Mouse (Mus musculus) thymus, adult 18-20 months (tissue): ENCODE data around the gene Lrrc57.
"Not testable (repeated sequence)": the region's sequence is repeated elsewhere in the genome, so short reads cannot be mapped to it uniquely, and the experiment has no call there.

Source experiments
- DNase-seq, 2 experiments: peaks; one replicate each; pipeline ENCODE4 v3.0.0; 2022; ENCODE audit warnings: mixed read lengths in 2 of 2

The Lrrc57 gene

DNA sequence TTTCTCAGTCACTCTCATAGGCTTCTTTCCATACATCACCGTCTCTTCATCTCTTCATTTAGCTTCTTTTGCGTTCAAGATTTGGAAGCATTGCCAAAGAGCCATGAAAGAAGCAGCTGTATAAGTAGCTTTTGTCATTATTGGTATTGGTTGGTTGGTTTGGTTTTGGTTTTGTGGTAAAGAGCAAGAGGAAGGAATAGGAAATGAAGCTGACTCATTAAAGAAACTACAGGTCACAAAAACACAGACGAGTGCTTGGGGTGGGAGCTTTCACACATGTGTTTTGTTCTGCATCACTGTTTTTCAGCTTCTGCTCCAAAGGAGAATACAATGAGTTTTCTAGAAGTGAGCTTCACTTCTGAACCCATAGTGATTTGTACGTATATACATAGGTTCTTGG lies 9.8 kb downstream of the Lrrc57 start:
- DNase-seq: no peak

DNA sequence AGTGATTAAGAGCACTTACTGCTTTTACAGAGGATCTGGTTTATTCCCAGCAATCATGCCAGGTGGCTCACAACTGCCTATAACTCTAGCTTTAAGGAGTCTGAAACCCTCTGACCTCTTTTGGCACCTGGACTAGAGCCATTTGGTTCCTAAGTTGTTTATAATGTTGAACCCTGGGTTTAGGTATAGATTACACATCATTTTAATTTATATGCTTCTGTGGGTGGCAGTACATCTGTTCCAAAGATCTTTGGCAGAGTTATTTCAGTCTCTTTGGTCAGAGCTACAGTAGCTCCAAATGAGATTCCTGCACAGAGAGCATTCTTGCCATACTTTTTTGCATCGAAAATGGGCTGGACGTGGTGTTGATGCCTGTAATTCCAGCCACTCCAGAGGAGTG lies 11.6 kb downstream of the Lrrc57 start:
- no peak for DNase-seq

DNA sequence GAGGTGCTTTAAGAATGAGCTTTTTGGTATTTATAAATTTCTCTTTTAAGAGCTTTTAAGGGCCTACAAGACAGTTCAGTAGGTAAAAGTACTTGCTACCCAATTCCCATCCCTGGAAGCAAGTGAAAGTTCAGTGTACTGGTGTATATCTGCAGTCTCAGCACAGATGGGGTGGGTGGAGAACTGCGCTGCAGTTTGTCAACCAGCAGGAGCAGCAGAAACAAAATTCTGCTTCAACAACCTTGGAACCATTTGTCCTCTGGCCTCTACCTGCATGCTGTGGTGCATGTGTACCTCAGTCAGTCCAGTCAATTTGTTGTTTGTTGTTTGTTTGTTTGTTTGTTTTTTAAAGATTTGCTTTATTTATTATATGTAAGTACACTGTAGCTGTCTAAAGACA lies 17.1 kb downstream of the Lrrc57 start:
- no peak for DNase-seq

DNA sequence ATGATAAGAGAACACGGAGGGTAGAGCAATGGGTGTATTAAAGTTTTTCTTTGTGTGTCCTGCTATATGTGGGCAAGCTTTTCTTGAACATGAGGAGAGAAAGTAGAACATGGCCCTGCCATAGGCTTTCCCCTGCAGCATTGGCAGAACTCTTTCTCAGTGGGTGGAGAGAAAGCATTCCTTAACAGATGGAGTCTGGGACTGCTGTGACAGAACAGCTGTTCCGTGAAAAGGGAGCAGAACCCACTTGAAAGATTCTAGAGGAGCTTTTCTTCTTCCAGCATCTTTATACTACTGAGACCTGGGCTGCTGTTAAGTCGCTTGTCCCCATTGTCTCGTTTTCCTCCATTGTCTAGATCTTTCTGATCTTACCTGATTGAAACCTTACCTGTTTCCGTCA lies 19.6 kb downstream of the Lrrc57 start:
- no peak for DNase-seq

DNA sequence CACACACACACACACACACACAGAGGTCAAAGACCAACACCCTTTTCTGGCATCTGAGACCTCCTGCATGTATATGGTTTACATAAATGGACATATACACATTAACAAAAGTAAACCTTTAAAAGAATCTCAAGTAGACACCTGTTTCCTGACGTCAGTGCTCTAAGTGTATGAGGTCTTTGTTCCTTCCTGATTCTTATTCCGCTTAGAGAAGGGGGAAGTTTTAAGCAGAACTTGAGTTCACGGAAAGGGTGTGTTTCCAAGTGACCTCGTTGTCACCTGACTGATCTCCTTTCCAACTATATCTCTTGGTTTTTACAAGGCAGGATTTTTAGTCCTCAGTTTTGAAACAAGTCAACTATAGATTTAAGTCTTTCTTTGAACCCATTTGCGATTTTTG lies 31.0 kb downstream of the Lrrc57 start:
- DNase-seq: no peak

DNA sequence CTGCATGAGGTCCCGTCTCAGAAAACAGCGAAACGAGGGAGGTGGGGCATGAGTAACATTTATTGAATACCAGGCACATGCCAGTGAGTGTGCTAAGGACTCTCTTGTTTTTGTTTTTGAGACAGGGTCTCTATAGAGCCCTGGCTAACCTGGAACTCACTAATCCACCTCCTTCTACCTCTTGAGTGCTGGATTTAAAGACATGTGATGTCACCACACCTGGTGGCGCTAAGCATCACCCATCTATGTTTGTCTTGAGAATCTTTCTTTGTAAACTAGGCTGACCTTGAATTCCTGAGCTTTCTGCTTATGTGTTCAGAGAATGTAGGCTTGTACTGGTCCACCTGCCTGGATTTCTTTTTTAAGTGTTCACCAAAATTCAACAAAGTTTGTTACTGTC lies 31.5 kb downstream of the Lrrc57 start:
- DNase-seq: no peak

DNA sequence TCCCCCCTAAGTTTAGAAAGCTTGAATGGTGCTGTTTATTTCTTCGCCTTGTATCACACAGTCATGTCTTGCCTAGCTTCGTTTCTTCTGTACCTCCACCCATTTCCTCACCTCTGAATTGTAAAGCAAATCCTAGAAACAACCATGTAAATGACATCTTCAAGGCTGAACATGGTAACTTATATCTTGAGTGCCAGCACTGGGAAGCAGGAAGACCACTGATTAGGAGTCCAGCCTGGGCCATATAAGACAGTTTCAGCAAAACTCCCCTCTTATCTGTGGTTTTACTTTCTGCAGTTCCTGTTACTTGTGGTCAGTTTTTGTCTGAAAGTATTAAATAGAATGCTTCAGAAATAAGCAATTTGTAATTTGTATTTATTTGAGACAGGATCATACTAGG lies 33.3 kb downstream of the Lrrc57 start:
- no peak for DNase-seq

DNA sequence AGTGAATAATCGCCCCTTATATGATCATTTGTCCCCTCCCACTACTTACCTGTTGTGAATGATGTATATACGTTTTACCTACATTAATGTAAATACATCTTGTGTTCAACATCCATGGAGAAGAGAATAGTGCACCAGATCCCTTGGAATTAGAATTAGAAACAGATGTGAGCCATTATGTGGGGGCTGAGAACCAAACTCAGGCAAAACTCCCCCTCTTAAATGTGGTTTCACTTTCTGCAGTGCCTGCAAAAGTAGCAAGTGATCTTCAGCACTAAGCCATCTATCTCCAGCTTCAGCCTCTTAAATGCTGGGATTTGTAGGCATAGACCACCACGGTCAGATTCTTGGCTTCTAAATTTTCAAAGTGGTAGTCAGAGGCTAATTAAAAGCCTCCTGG lies 34.2 kb downstream of the Lrrc57 start:
- DNase-seq: no peak

DNA sequence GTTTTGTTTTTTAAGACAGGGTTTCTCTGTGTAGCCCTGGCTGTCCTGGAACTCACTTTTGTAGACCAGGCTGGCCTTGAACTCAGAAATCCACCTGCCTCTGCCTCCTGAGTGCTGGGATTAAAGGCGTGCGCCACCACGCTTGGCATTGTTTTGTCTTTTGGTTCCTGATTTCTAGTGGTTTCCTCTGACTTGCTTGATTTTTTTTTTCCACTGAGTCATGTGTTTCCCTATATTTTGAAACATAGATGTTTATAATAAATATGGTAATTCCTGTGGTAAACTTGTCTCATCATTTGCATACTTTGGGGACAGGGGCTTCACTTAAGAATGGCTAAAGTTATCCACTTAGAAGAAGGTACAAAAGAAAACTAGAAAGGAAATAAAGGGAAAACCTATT lies 37.2 kb downstream of the Lrrc57 start:
- not testable (repeated sequence) for DNase-seq

DNA sequence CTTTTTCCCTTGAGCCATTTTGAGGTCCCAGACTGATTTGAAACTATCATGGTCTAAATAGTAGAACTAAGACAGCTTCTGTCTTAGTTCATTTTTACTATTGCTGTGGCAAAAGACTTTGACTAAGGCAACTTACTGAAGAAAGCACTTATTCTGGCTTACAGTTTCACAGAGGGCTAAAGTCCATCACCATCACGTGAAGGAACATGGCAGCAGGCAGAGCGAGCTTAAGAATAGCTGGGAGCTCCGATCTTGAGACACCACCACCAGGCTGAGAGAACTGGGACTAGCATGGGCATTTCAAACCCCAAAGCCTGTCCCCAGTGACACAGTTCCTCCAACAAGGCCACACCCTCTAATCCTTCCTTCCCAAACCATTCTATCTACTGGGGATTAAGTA lies 38.2 kb downstream of the Lrrc57 start:
- DNase-seq: no peak

DNA sequence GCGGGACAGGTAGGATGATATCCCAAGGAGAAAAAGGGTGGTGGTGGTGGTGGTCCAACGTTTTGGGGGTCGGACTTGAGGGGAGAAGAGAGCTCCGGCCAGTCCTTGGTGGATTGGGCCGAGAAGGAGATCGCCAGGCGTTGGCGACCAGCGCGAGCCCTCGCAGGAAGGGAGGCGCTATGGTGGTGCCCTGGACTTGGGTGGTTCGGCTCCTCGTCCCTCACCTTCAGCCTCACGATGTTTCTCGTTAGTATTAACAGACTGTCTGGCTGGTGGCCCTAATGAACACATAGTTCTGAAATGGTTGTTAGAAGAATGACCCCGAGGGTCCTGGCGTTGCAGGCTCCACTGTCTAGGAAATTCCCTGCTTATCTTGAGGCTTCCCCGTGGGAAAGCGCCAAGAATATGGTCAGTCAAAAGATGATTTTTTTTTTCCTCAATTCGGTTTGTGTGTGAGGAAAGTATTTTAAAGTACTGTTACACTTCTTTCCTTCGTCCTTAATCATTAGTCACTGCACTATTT lies 41.5 kb downstream of the Lrrc57 start:
- no peak for DNase-seq

DNA sequence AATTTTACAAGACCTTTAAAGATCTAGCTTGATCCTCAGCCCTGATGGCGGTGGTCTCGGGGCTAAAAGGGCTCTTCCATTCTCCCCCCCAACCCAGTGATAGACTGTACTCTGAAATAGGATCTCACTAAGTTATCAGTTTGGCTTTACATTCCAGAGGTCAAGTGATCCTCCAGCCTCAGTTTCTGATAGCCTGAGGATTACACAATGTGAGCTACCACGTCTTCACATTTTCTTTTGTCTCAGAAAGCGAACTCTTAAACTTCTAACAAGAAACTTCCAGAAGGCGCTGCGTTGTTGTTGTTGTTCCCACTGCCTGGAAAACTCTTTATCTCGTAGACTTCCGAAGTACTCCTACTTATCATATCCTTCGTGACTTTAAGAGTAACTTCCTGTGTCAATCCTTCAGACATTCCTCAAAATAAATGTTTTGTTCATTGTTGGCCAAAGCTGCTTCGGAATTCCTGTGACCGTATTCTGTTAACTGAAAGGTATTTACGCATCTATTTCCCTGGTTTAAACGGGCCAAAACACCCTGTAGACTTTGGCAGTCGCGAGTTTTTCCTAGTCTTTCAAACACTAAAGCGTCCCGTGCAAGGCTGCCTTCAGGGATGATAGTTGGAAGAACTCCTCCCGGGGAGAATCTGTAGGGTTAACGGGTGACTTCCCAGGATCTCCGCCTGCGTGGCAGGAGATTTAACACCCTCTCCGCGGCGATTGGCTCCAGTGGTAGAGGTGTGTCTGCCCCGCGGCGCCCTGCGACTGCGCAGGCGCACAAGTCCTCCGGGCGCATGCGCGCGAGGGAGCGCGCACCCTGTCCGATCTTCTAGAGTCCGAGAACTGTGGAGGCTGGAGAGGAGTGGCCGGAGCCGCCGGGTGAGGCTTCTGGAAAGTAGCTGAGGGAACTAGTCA lies 42.2 kb downstream of the Lrrc57 start, which contains the start of gene Snap23:
Gene Snap23 (plus strand): TSS at position 786 of the 912 bp plus-strand sequence.
- DNase-seq: peak; percentile 88 to 89

DNA sequence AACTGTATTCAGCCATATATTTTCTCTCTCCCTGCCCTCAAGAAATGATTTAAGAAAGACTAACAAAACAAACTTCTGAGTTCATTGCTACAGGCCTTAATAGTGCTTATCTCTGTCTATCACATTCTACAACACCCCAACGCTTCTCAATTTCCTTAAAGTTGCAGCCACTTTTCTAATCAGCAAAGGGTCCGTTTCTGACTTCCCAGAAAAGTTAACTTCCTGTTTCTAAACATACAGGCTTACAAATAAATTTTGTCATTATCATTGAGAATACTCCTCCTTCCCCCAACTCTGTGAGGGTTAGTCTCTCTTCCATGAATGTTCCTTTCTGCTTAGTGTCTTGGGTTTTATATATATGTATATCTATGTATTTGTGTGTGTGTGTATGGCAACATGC lies 44.0 kb downstream of the Lrrc57 start:
- DNase-seq: no peak

DNA sequence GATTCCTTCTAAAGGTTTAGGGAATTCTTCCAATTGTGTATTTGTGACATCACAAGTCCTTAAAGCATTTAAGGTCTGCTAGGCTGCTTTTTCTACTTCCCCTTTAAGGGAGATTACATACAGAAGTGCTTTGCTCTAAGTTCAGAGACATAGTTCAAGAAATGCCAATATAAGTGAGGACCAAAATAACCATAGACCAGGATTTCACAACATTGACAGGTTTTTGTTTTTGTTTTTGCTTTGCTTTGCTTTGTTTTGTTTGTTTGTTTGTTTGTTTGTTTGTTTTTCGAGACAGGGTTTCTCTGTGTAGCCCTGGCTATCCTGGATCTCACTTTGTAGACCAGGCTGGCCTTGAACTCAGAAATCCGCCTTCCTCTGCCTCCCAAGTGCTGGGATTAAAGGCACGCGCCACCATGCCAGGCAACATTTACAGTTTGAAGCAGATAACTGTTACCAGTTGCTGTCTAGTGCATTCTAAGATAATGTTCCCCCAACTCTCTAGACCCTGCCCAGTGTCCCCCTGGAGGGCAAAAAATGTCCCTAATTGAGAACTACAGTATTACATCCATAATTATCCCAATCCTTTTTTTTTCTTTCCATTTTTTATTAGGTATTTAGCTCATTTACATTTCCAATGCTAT lies 44.7 kb downstream of the Lrrc57 start:
- not testable (repeated sequence) for DNase-seq

DNA sequence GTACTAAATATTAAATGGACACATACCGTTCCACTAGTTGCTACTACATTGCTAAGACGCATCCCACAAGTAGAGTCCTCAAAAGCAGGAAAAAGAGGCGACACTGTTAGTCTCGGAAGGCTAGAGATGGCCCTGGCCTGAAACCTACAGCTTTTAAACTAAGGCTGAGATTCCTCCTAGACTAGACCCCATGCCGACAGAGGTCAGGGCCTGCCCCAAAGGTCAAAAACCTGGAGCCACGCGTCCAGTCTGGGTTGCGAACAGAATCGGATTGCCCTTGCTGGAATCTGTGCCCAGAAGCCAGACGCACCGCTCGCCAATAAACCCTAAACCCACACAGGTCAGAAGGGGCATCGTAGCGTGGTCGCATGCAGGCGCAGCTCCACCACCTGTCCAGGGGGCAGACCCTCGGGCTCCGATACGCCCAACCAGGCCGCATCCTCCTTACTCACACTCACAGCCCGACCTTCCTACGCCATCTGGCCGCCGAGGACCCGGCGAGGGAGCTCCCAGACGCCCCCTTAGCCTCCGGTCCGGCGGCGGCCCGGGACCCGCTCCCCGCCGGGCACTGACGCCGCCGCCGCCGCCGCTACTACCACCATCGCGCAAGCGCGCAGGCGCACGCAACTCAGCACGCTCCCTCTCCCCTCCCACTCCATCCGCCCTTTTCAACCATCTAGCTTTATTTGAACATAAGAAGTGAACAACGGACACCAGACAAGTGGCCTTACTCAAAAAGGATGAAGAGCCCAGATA lies 45.9 kb downstream of the Lrrc57 start, which contains the start of gene Zfp106:
Gene Zfp106 (minus strand): TSS at position 609 of the 756 bp plus-strand sequence.
- DNase-seq: peak; percentile 77 to 85

DNA sequence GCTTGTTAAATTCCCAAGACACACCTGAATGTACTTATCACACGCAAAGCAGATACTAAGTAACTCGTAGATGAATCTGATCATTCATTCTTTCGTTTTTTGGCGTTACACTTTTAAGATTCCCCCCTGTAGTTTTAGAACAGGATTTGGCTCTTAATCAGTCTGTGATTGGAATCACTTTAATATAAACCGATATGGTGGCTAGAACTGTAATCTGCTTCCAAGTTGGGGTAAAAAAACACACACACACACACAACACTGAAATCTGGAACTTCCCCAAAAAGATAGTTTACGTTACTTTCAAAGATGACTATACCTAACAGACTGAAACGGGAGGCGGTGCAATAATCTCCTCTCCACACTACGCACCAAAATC lies 46.5 kb downstream of the Lrrc57 start:
- DNase-seq: no peak

DNA sequence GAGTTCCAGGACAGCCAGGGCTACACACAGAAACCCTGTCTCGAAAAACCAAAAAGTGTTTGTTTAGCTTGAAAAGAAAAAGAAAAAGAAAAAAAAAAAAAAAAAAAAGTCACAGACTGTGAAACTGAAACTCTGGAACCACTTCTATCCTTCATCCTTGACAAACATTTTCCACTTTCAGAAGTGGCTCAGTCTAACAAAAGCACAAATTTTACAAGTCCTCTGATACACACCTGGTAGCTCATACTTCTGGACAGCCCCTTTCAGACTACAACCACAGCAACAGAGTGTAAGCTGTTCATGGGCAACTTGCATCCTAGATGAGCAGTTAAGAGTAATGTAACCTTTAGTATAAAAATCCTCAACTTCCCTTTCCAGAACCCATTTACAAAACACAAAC lies 47.8 kb downstream of the Lrrc57 start:
- no peak for DNase-seq

DNA sequence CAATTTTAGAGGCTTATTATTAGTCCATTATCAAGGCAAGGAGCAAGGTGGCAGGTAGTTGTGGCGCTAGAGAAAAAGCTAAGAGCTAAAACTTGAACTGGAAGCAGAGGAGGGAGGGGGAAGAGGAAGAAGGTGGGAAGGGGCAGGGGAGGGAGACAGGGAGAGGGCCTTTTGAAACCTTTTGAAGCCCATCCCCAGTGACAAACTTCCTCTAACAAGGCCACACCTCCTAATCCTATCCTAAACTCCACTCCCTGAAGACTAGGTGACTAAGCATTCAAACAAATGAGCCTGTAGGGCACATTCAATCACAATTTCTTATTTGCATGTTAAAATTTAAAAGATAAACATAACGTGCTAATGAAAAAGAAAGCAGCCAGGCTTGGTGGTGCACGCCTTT lies 50.5 kb downstream of the Lrrc57 start:
- no peak for DNase-seq

DNA sequence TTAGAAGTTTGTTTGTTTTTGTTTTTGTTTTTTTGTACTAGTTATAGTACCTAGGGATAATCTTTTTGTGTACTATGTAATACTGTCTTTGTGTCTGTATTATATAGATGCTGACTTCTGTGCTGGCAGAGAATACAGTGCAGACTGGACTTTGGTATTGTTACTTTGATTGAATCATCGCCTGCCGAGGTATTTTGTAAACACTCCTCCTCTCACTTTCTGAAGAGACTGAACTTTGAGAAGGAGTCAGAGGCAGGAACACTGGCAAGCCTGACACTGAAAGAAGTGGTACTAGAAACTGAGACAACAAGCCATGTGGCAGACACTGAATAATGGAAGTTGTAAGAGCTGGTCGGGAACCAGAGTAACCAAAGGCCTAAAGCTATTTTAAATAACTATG lies 52.5 kb downstream of the Lrrc57 start:
- no peak for DNase-seq
